Mouse (Mus musculus): ENCODE data around the gene Grin2a. TPM values are rescaled to one million over a fixed set of nuclear protein-coding genes. Genes with fewer than 3 reads are reported as not detected.
A peak's percentile ranks its signal among the peaks of the same experiment; 100 is the strongest.

Gene Grin2a
- 0.44 and 0.49 TPM in 2 replicates for polyA plus RNA-seq (2015; fragmentation: Nextera tagmentation; extraction: Ambion mirVana)

- no peak within 1 kb of the TSS for H3K27ac ChIP-seq
- H3K4me1 ChIP-seq (replicated peaks) = peaks cover 29% of the 10 kb centered on the region
- WGBS = under 1% methylated on average over 69 of the region's 69 CpGs
- H3K27me3 ChIP-seq = peaks cover 75% of the 10 kb centered on the region
- H3K9ac ChIP-seq = no peak within 1 kb of the TSS
- no peaks in the 10 kb centered on the region for H3K9me3 ChIP-seq (replicated peaks)
- no peaks in the 10 kb centered on the region for H3K36me3 ChIP-seq
- ATAC-seq (replicated peaks; ENCODE audit: insufficient number of reproducible peaks, insufficient read depth, low FRiP score, low read depth) = no peak
- H3K4me2 ChIP-seq = peak within 1 kb of the TSS; percentile 69
- peak within 1 kb of the TSS; percentile 37 for H3K4me3 ChIP-seq
Observed at GRCm38 (mm10) chr16:9994951-9995813, at the start of gene Grin2a. Gene Grin2a, minus strand, starts transcription at chr16:9995560.

- H3K9ac ChIP-seq = no peak overlapping the region
- ATAC-seq (replicated peaks; ENCODE audit: insufficient number of reproducible peaks, insufficient read depth, low FRiP score, low read depth) = no peak
- no peaks in the 10 kb centered on the region for H3K4me1 ChIP-seq (replicated peaks)
- H3K36me3 ChIP-seq = no peaks in the 10 kb centered on the region
- H3K27me3 ChIP-seq = no peaks in the 10 kb centered on the region
- no peak overlapping the region for H3K27ac ChIP-seq
- no peak overlapping the region for H3K4me3 ChIP-seq
- H3K4me2 ChIP-seq = no peak overlapping the region
- no peaks in the 10 kb centered on the region for H3K9me3 ChIP-seq (replicated peaks)
- 65% methylated on average over 7 of the region's 7 CpGs for WGBS
Observed at GRCm38 (mm10) chr16:10035582-10036215, 40.3 kb upstream of the Grin2a start.

GRCm38 (mm10) chr16:10033416-10033979, 38.1 kb upstream of the Grin2a start:
- Histone ChIP-seq H3K36me3 (no peaks in the 10 kb centered on the region), H3K9ac (no peak overlapping the region), H3K4me2 (no peak overlapping the region), H3K4me1 (replicated peaks) (no peaks in the 10 kb centered on the region), H3K27me3 (no peaks in the 10 kb centered on the region), H3K4me3 (no peak overlapping the region), H3K9me3 (replicated peaks) (no peaks in the 10 kb centered on the region), H3K27ac (no peak overlapping the region)
- ATAC-seq (replicated peaks; ENCODE audit: insufficient number of reproducible peaks, insufficient read depth, low FRiP score, low read depth) = 0 out of 2 replicates have a peak, but pooled peaks have one; percentile 18
- 77% methylated on average over 4 of the region's 4 CpGs for WGBS

GRCm38 (mm10) chr16:10031891-10032290, 36.5 kb upstream of the Grin2a start:
- no peak for ATAC-seq (replicated peaks; ENCODE audit: insufficient number of reproducible peaks, insufficient read depth, low FRiP score, low read depth)
- Histone ChIP-seq H3K9ac (no peak overlapping the region), H3K9me3 (replicated peaks) (no peaks in the 10 kb centered on the region), H3K27me3 (no peaks in the 10 kb centered on the region), H3K4me2 (no peak overlapping the region), H3K27ac (no peak overlapping the region), H3K4me3 (no peak overlapping the region), H3K36me3 (no peaks in the 10 kb centered on the region), H3K4me1 (replicated peaks) (no peaks in the 10 kb centered on the region)

- Histone ChIP-seq H3K4me1 (replicated peaks) (no peaks in the 10 kb centered on the region), H3K4me2 (no peak overlapping the region), H3K9me3 (replicated peaks) (no peaks in the 10 kb centered on the region), H3K27ac (no peak overlapping the region), H3K4me3 (no peak overlapping the region), H3K36me3 (no peaks in the 10 kb centered on the region), H3K9ac (no peak overlapping the region), H3K27me3 (no peaks in the 10 kb centered on the region)
- no peak for ATAC-seq (replicated peaks; ENCODE audit: insufficient number of reproducible peaks, insufficient read depth, low FRiP score, low read depth)
- WGBS = 67% methylated on average over 6 of the region's 6 CpGs
Observed at GRCm38 (mm10) chr16:10026741-10027140, 31.4 kb upstream of the Grin2a start.

DNA sequence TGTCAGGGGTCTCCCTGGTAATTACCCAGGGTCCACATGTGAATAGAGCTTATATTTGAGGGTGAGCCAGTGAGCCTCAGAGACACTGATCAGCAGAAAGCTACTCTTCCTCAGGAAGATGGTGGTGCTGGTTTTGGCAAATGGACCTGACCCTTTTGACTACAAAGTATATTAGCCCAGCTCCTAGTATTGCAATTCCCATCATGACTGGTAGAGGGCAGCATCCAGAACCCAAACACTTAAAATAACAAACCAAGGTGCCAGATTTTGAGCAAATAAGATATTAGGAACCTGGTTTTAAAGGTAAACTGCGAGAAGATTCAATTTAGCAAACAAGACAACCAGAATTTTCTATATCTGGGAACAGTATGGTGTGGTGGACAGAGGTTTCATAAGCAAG, 14.4 kb upstream of the Grin2a start:
- WGBS = 42% methylated on average over 1 of the region's 1 CpGs
- no peak for ATAC-seq (replicated peaks; ENCODE audit: insufficient number of reproducible peaks, insufficient read depth, low FRiP score, low read depth)

DNA sequence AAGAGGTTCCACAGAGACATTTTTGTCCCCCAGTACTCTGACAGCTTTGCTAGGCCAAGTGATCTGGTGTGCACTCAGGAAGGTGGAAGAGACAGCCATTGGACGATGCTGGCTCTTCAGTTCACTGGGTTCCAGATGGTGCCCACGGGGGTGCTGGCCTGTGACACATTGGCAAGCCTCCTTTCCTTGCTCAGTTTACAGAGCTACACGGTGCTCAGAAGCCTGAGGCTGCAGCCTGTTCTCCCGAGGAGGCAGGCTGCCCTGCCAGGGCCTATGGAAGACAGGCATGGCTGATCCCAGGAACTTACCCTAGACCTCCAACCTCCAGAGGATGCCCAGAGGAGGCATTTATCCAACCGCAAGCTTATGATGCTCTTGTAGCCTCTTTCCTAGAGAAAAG, 10.2 kb upstream of the Grin2a start:
- Histone ChIP-seq H3K27me3 (no peaks in the 10 kb centered on the region), H3K36me3 (no peaks in the 10 kb centered on the region), H3K9me3 (replicated peaks) (no peaks in the 10 kb centered on the region), H3K9ac (no peak overlapping the region), H3K27ac (no peak overlapping the region), H3K4me1 (replicated peaks) (no peaks in the 10 kb centered on the region), H3K4me3 (no peak overlapping the region), H3K4me2 (no peak overlapping the region)
- no peak for ATAC-seq (replicated peaks; ENCODE audit: insufficient number of reproducible peaks, insufficient read depth, low FRiP score, low read depth)
- 75% methylated on average over 5 of the region's 5 CpGs for WGBS

More for the DNA sequence above, 14.4 kb upstream of the Grin2a start:
- Histone ChIP-seq H3K9ac (no peak overlapping the region), H3K4me1 (replicated peaks) (no peaks in the 10 kb centered on the region), H3K27ac (no peak overlapping the region), H3K9me3 (replicated peaks) (no peaks in the 10 kb centered on the region), H3K36me3 (no peaks in the 10 kb centered on the region), H3K27me3 (no peaks in the 10 kb centered on the region), H3K4me2 (no peak overlapping the region), H3K4me3 (no peak overlapping the region)

GRCm38 (mm10) chr16:10004096-10004495, 8.7 kb upstream of the Grin2a start:
- no peaks in the 10 kb centered on the region for H3K36me3 ChIP-seq
- H3K4me3 ChIP-seq = no peak overlapping the region
- H3K4me2 ChIP-seq = no peak overlapping the region
- WGBS = 82% methylated on average over 4 of the region's 4 CpGs
- no peaks in the 10 kb centered on the region for H3K9me3 ChIP-seq (replicated peaks)
- no peak overlapping the region for H3K27ac ChIP-seq
- no peak overlapping the region for H3K9ac ChIP-seq
- ATAC-seq (replicated peaks; ENCODE audit: insufficient number of reproducible peaks, insufficient read depth, low FRiP score, low read depth) = no peak
- no peaks in the 10 kb centered on the region for H3K27me3 ChIP-seq
- H3K4me1 ChIP-seq (replicated peaks) = no peaks in the 10 kb centered on the region

DNA sequence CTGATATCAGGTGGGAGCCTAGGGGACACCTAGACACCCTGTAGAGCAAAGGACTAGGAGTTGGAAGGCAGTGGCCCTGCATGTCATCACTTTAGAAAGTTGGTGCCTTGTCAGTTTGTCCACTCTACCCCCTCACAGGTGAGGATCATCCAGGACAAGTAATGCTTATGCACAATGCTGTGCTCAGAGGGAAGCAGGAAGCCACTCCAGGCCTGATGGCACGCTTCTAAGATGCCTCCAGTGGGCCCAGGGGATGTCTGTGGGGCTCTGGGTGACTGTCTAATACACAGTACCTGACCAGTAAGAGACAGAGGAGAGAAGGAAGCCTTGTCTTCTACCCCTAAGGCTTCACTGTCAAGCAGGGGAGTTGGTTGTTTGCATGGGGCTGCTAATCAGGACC, 7.6 kb upstream of the Grin2a start:
- Histone ChIP-seq H3K27ac (no peak overlapping the region), H3K4me1 (replicated peaks) (no peaks in the 10 kb centered on the region), H3K4me3 (no peak overlapping the region), H3K9me3 (replicated peaks) (no peaks in the 10 kb centered on the region), H3K36me3 (no peaks in the 10 kb centered on the region), H3K27me3 (no peaks in the 10 kb centered on the region), H3K9ac (no peak overlapping the region), H3K4me2 (no peak overlapping the region)
- no peak for ATAC-seq (replicated peaks; ENCODE audit: insufficient number of reproducible peaks, insufficient read depth, low FRiP score, low read depth)
- WGBS = 48% methylated on average over 1 of the region's 1 CpGs

DNA sequence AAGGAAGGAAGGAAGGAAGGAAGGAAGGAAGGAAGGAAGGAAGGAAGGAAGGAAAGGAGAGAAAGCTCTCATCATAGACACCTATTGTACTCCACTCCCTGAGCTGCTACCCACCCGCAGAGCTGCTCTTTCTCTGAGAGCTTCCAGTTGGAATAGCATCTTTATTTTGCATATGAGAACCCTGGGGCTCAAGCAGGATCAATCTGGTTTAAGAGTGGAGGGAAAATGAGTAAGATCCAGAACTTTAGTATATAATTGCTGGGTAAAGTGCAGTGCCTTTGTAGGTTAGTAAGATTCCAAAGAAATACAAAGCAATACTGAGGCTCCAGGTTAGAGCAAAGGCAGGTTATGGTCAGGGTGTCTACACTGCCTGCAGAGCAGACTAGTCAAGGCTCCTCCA, 6.2 kb upstream of the Grin2a start:
- Histone ChIP-seq H3K9ac (no peak overlapping the region), H3K4me2 (no peak overlapping the region), H3K36me3 (no peaks in the 10 kb centered on the region), H3K27me3 (peaks cover 12% of the 10 kb centered on the region), H3K4me1 (replicated peaks) (no peaks in the 10 kb centered on the region), H3K4me3 (no peak overlapping the region), H3K27ac (no peak overlapping the region), H3K9me3 (replicated peaks) (no peaks in the 10 kb centered on the region)
- no peak for ATAC-seq (replicated peaks; ENCODE audit: insufficient number of reproducible peaks, insufficient read depth, low FRiP score, low read depth)
- 41% methylated on average over 1 of the region's 1 CpGs for WGBS

DNA sequence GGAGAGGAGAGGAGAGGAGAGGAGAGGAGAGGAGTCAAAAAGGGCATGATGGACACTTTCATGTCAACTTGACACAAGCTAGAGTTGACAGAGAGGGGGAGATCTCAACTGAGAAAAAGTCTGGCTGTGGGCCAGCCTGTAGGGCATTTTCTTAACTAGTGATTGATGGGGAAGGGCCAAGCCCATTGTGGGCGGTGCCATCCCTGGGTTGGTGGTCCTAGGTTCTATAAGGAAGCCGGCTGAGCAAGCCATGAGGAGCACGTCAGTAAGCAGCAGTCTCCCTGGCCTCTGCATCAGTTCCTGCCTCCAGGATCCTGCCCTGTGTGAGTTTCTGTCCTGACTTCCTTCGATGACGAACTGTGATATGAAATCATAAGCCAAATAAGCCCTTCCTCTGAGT, 4.6 kb upstream of the Grin2a start:
- no peak overlapping the region for H3K4me3 ChIP-seq
- no peak for ATAC-seq (replicated peaks; ENCODE audit: insufficient number of reproducible peaks, insufficient read depth, low FRiP score, low read depth)
- no peaks in the 10 kb centered on the region for H3K36me3 ChIP-seq
- H3K9me3 ChIP-seq (replicated peaks) = no peaks in the 10 kb centered on the region
- no peak overlapping the region for H3K4me2 ChIP-seq
- peaks cover 29% of the 10 kb centered on the region for H3K27me3 ChIP-seq
- peaks cover 6% of the 10 kb centered on the region for H3K4me1 ChIP-seq (replicated peaks)
- H3K9ac ChIP-seq = no peak overlapping the region
- no peak overlapping the region for H3K27ac ChIP-seq
- WGBS = 65% methylated on average over 5 of the region's 5 CpGs
